9 mouse cellular contexts compared by ENCODE assay signal in the genomic region with DNA sequence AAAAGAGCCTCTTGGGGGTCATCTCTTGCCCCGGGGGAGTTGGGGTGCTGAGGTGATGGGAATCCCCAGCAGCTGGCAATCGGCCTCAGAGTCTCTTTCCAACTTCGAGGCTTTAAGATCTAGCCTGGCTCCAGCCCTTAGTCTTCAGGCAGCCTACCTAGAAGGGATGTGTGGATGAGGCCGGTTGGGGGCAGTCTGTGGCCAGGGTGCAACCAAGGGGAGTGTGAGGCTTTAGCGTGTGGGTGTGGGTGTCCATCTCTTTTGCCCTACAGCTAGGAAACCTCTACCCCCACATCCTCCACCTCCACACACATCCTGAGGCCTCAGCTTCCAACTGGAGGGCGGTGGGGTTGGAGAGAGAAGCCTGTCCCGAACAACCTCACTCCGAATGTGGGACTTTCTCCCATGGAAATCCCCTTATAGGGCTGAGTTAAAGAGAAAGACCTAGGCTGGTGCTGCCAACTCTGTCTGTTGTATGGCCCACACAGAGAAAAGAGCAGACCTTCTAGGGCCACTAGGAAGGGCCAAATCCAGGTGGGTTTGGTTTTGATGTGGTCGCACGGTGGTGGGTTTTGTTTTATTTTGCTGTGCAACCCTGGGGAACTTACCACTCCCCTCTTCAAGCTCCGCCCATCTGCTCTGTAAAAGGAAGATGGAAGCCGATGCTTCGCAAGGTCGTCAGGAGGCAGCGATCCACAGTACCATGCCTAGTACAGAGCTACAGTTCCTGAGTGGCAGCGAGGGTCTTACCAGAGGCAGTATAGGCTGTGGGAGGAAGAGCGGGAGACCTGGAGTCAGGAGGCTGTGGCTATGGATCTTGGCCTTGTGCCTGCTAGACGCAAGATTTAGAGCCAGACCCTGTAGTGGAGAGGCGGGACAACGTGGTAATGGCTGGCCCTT. TPM values are rescaled to one million over a fixed set of nuclear protein-coding genes. Genes with fewer than 3 reads are reported as not detected.
A peak's percentile ranks its signal among the peaks of the same experiment; 100 is the strongest.
DNase-seq lines count a peak whose midpoint lies in the region; ATAC-seq and TF ChIP-seq lines count a peak whose summit lies in the region.
"Had no signal": no experiment of that assay in that cellular context is flagged by ENCODE, and none has a peak within 500 bp of the region (broad histone marks: within the 10 kb centered on the region; RNA-seq: fewer than 3 reads in every experiment).

No protein-coding gene starts in this region.

- H3K36me3 ChIP-seq in kidney, embryonic 14.5 days (ENCODE audit: control insufficient read depth, insufficient read depth, low read length), result no peaks in the 10 kb centered on the region
- H3K36me3 ChIP-seq in heart, embryonic 11.5 days (ENCODE audit: control insufficient read depth, insufficient read depth, low read length), result no peaks in the 10 kb centered on the region
- H3K36me3 ChIP-seq in liver, postnatal 0 days (replicated peaks; ENCODE audit: insufficient read depth, low read length), result no peaks in the 10 kb centered on the region

- H3K4me2 ChIP-seq in kidney, embryonic 14.5 days (replicated peaks; ENCODE audit: low read depth, low read length), result peak overlapping the region; percentile 31
- H3K4me2 ChIP-seq in heart, embryonic 11.5 days, result peak overlapping the region; percentile 49
- H3K4me2 ChIP-seq in liver, postnatal 0 days (ENCODE audit: low read depth, low read length), result no peak overlapping the region

- TF ChIP-seq CTCF in liver, postnatal 0 days (IDR thresholded peaks at IDR 0.05; ENCODE audit: low read depth), result no peak

- TF ChIP-seq EP300 in liver, postnatal 0 days (IDR thresholded peaks at IDR 0.05; ENCODE audit: low read depth), result no peak

- no peak overlapping the region; the same call in 1 of the 2 replicates for H3K4me3 ChIP-seq in kidney, embryonic 14.5 days (ENCODE audit: low read length)
- no peak overlapping the region for H3K4me3 ChIP-seq in heart, embryonic 11.5 days (ENCODE audit: low read depth, low read length)
- no peak overlapping the region for H3K4me3 ChIP-seq in liver, postnatal 0 days (ENCODE audit: low read depth, low read length)

- WGBS in kidney, embryonic 14.5 days, result 9% methylated on average over 20 of the region's 20 CpGs
- whole genome bisulfite sequencing in heart, embryonic 11.5 days (ENCODE audit: insufficient replicate concordance), result 27% methylated on average over 20 of the region's 20 CpGs
- WGBS in liver, postnatal 0 days (ENCODE audit: insufficient replicate concordance), result 44% methylated on average over 20 of the region's 20 CpGs

- H3K9me3 ChIP-seq in kidney, embryonic 14.5 days (ENCODE audit: control insufficient read depth, low read length), result no peaks in the 10 kb centered on the region
- H3K9me3 ChIP-seq in heart, embryonic 11.5 days (replicated peaks; ENCODE audit: control insufficient read depth, low read length), result no peaks in the 10 kb centered on the region
- no peaks in the 10 kb centered on the region for H3K9me3 ChIP-seq in liver, postnatal 0 days (ENCODE audit: low read length)

- DNase-seq in kidney, adult 11 months, result no peak
- peak; percentile 59 for DNase-seq in ZHBTc4 (ENCODE audit: low read depth, low spot score)
- DNase-seq in liver, postnatal 0 days, result no peak
- DNase-seq in frontal cortex, postnatal 36 days (ENCODE audit: low spot score in 2 of 2), result no peak
- no peak for DNase-seq in retina, embryonic 14.5 days (ENCODE audit: low spot score)
- DNase-seq in right cerebral cortex, adult 2 months (ENCODE audit: low spot score in 2 of 2), result no peak

- peak overlapping the region; percentile 35; the same call in 1 of the 2 replicates for H3K9ac ChIP-seq in kidney, embryonic 14.5 days (ENCODE audit: low read depth, low read length)
- 0 out of 2 replicates have a peak overlapping the region, but pooled peaks have one; percentile 43 for H3K9ac ChIP-seq in heart, embryonic 11.5 days (ENCODE audit: low read depth, low read length)
- no peak overlapping the region for H3K9ac ChIP-seq in liver, postnatal 0 days (replicated peaks)

- H3K27me3 ChIP-seq in kidney, embryonic 14.5 days (ENCODE audit: control insufficient read depth, insufficient read depth, low read length), result no peaks in the 10 kb centered on the region
- peaks cover 6% of the 10 kb centered on the region; the same call in 1 of the 2 replicates for H3K27me3 ChIP-seq in heart, embryonic 11.5 days (ENCODE audit: control insufficient read depth, insufficient read depth, low read length)
- H3K27me3 ChIP-seq in liver, postnatal 0 days (ENCODE audit: insufficient read depth, low read length), result peaks cover 12% of the 10 kb centered on the region; the same call in 1 of the 2 replicates

- ATAC-seq in kidney, embryonic 14.5 days (ENCODE audit: low FRiP score, low TSS enrichment), result peak; percentile 14
- ATAC-seq in heart, embryonic 11.5 days (replicated peaks; ENCODE audit: insufficient number of reproducible peaks, low FRiP score, low TSS enrichment), result peak; percentile 12; the same call in 1 of the 2 replicates
- ATAC-seq in liver, postnatal 0 days, result no peak
- ATAC-seq: inflammation-experienced regulatory T-cells, adult 6 months had no signal

- peaks cover 38% of the 10 kb centered on the region for H3K4me1 ChIP-seq in kidney, embryonic 14.5 days (ENCODE audit: control insufficient read depth, insufficient read depth, low read length)
- H3K4me1 ChIP-seq in heart, embryonic 11.5 days (ENCODE audit: control insufficient read depth, insufficient read depth, low read length), result peaks cover 59% of the 10 kb centered on the region
- no peaks in the 10 kb centered on the region for H3K4me1 ChIP-seq in liver, postnatal 0 days (ENCODE audit: insufficient read depth)

- peak overlapping the region; percentile 77 for H3K27ac ChIP-seq in kidney, embryonic 14.5 days (ENCODE audit: low read depth, low read length)
- H3K27ac ChIP-seq in heart, embryonic 11.5 days (ENCODE audit: low read depth, low read length), result peak overlapping the region; percentile 63
- 0 out of 2 replicates have a peak overlapping the region, but pooled peaks have one; percentile 29 for H3K27ac ChIP-seq in liver, postnatal 0 days (ENCODE audit: low read depth)

RNA-seq across cellular contexts. Expression of a gene that starts 14.8 kb away (rescaled TPM):
- 41.5 and 51.6 TPM in 2 replicates for polyA plus RNA-seq in kidney, embryonic 14.5 days (2014; fragmentation: Nextera tagmentation; extraction: Ambion mirVana)
- 428 and 477 TPM in 2 replicates for polyA plus RNA-seq in heart, embryonic 11.5 days (2014; fragmentation: Nextera tagmentation; extraction: Ambion mirVana)
- 4.0 and 14.2 TPM in 2 replicates for polyA plus RNA-seq in liver, postnatal 0 days (2015; fragmentation: Nextera tagmentation; extraction: Ambion mirVana)

RNA-seq across cellular contexts. Expression of a gene that starts 27.5 kb away (rescaled TPM):
- polyA plus RNA-seq in kidney, embryonic 14.5 days (2014; fragmentation: Nextera tagmentation; extraction: Ambion mirVana), result 146 and 150 TPM in 2 replicates
- polyA plus RNA-seq in heart, embryonic 11.5 days (2014; fragmentation: Nextera tagmentation; extraction: Ambion mirVana), result 119 and 121 TPM in 2 replicates
- 50.5 and 52.8 TPM in 2 replicates for polyA plus RNA-seq in liver, postnatal 0 days (2015; fragmentation: Nextera tagmentation; extraction: Ambion mirVana)

RNA-seq across cellular contexts. Expression of a gene that starts 29.8 kb away (rescaled TPM):
- polyA plus RNA-seq in kidney, embryonic 14.5 days (2014; fragmentation: Nextera tagmentation; extraction: Ambion mirVana), result 39.6 and 43.5 TPM in 2 replicates
- polyA plus RNA-seq in heart, embryonic 11.5 days (2014; fragmentation: Nextera tagmentation; extraction: Ambion mirVana), result 60.7 and 66.5 TPM in 2 replicates
- polyA plus RNA-seq in liver, postnatal 0 days (2015; fragmentation: Nextera tagmentation; extraction: Ambion mirVana), result 3.4 and 3.5 TPM in 2 replicates
